Mouse (Mus musculus) forebrain, embryonic 11.5 days (tissue): Measurements from ENCODE around the gene Tspan7. TPM values are rescaled to one million over a fixed set of nuclear protein-coding genes. Genes with fewer than 3 reads are reported as not detected.
A peak's percentile ranks its signal among the peaks of the same experiment; 100 is the strongest.

Source experiments
- ATAC-seq: fragments of 200-750 bp; cut with Nextera tagmentation; replicated peaks from 2 replicates; pipeline ENCODE4 v1.8.0; 2017; ENCODE audit warnings: moderate TSS enrichment; ENCODE audit not compliant: low FRiP score
- DNase-seq: peaks from one replicate; pipeline ENCODE4 v3.0.0-alpha.2; 2017; ENCODE audit warnings: low spot score
- H3K27ac ChIP-seq: fragments of 300-500 bp; sonication (generic); 2 replicates; pipeline ENCODE4 v1.5.1; 2014; ENCODE audit warnings: low read depth, low read length
- H3K27me3 ChIP-seq: fragments of 300-500 bp; sonication (generic); 2 replicates; pipeline ENCODE4 v1.6.1; 2014; ENCODE audit warnings: mild to moderate bottlenecking, low read length, mixed read lengths; ENCODE audit not compliant: control insufficient read depth, insufficient read depth
- H3K36me3 ChIP-seq: fragments of 300-500 bp; sonication (generic); 2 replicates; pipeline ENCODE4 v1.6.1; 2014; ENCODE audit warnings: mild to moderate bottlenecking, low read length, moderate library complexity, mixed read lengths; ENCODE audit not compliant: control insufficient read depth, insufficient read depth
- H3K4me1 ChIP-seq: fragments of 300-500 bp; sonication (generic); replicated peaks from 2 replicates; pipeline ENCODE4 v1.6.1; 2014; ENCODE audit warnings: low read length, mixed read lengths; ENCODE audit not compliant: control insufficient read depth, insufficient read depth
- H3K4me2 ChIP-seq: fragments of 300-500 bp; sonication (generic); 2 replicates; pipeline ENCODE4 v1.6.1; 2014; ENCODE audit warnings: low read depth, mild to moderate bottlenecking, low read length, moderate library complexity, mixed read lengths; ENCODE audit not compliant: severe bottlenecking
- H3K4me3 ChIP-seq: fragments of 300-500 bp; sonication (generic); 2 replicates; pipeline ENCODE4 v1.5.1; 2014; ENCODE audit warnings: low read depth, low read length
- H3K9ac ChIP-seq: fragments of 300-500 bp; sonication (generic); 2 replicates; pipeline ENCODE4 v1.6.1; 2014; ENCODE audit warnings: low read length
- H3K9me3 ChIP-seq: fragments of 300-500 bp; sonication (generic); 2 replicates; pipeline ENCODE4 v1.6.1; 2016; ENCODE audit warnings: low read length, mixed read lengths; ENCODE audit not compliant: control insufficient read depth
- WGBS: fragments of 180-500 bp; shearing (Covaris S2); extraction: QIAGEN DNeasy Blood & Tissue Kit; methylation state at CpG from one replicate; pipeline ENCODE4 v1.1.7; 2014; 5-methylcytosine and 5-hydroxymethylcytosine counted together
- polyA plus RNA-seq: library from polyadenylated mRNA; unstranded; fragments of >200 nt; fragmentation: Nextera tagmentation; extraction: Ambion mirVana; gene quantifications from 2 replicates; pipeline ENCODE4 v1.2.1, GENCODE M21; 2014

Gene Tspan7
- 86.8 and 87.0 TPM in 2 replicates for polyA plus RNA-seq

GRCm38 (mm10) chrX:10484872-10485569, at the start of gene Tspan7:
Gene Tspan7 (plus strand): TSS chrX:10485158.
- peak; percentile 84 for DNase-seq
- peak; percentile 88 for ATAC-seq
- Histone ChIP-seq H3K27ac (no peak within 1 kb of the TSS), H3K4me1 (no peaks in the 10 kb centered on the region), H3K27me3 (no peaks in the 10 kb centered on the region), H3K9ac (peak within 1 kb of the TSS; percentile 48), H3K9me3 (no peaks in the 10 kb centered on the region), H3K4me3 (peak within 1 kb of the TSS; percentile 45), H3K4me2 (peak within 1 kb of the TSS; percentile 56), H3K36me3 (no peaks in the 10 kb centered on the region)
- WGBS: 17% methylated on average over 36 of the region's 41 CpGs

GRCm38 (mm10) chrX:10449323-10449980, 35.5 kb upstream of the Tspan7 start:
- WGBS: 80% methylated on average over 10 of the region's 10 CpGs
- H3K4me1 ChIP-seq: no peaks in the 10 kb centered on the region
- no peak overlapping the region for H3K27ac ChIP-seq
- H3K4me3 ChIP-seq: no peak overlapping the region
- H3K9me3 ChIP-seq: no peaks in the 10 kb centered on the region
- no peak overlapping the region for H3K4me2 ChIP-seq
- no peaks in the 10 kb centered on the region for H3K27me3 ChIP-seq
- DNase-seq (no peak), ATAC-seq (no peak)
- no peaks in the 10 kb centered on the region for H3K36me3 ChIP-seq
- H3K9ac ChIP-seq: no peak overlapping the region

GRCm38 (mm10) chrX:10450143-10451060, 34.6 kb upstream of the Tspan7 start:
- H3K4me2 ChIP-seq: no peak overlapping the region
- H3K9me3 ChIP-seq: no peaks in the 10 kb centered on the region
- no peaks in the 10 kb centered on the region for H3K36me3 ChIP-seq
- H3K9ac ChIP-seq: no peak overlapping the region
- H3K27ac ChIP-seq: no peak overlapping the region
- H3K4me3 ChIP-seq: no peak overlapping the region
- 29% methylated on average over 2 of the region's 2 CpGs for WGBS
- H3K4me1 ChIP-seq: no peaks in the 10 kb centered on the region
- H3K27me3 ChIP-seq: no peaks in the 10 kb centered on the region
- no peak for ATAC-seq
- no peak for DNase-seq

GRCm38 (mm10) chrX:10453798-10454197, 31.2 kb upstream of the Tspan7 start:
- Histone ChIP-seq H3K9ac (no peak overlapping the region), H3K4me1 (no peaks in the 10 kb centered on the region), H3K36me3 (no peaks in the 10 kb centered on the region), H3K27ac (no peak overlapping the region), H3K9me3 (no peaks in the 10 kb centered on the region), H3K4me3 (no peak overlapping the region), H3K27me3 (no peaks in the 10 kb centered on the region), H3K4me2 (no peak overlapping the region)
- ATAC-seq (no peak), DNase-seq (no peak)
- 54% methylated on average over 1 of the region's 1 CpGs for WGBS

GRCm38 (mm10) chrX:10457256-10457655, 27.7 kb upstream of the Tspan7 start:
- Histone ChIP-seq H3K27me3 (no peaks in the 10 kb centered on the region), H3K9ac (no peak overlapping the region), H3K9me3 (no peaks in the 10 kb centered on the region), H3K4me2 (no peak overlapping the region), H3K27ac (no peak overlapping the region), H3K4me1 (no peaks in the 10 kb centered on the region), H3K36me3 (no peaks in the 10 kb centered on the region), H3K4me3 (no peak overlapping the region)
- DNase-seq: no peak
- no peak for ATAC-seq
- 79% methylated on average over 3 of the region's 3 CpGs for WGBS

- no peak overlapping the region for H3K4me2 ChIP-seq
- no peaks in the 10 kb centered on the region for H3K36me3 ChIP-seq
- no peak for ATAC-seq
- H3K4me1 ChIP-seq: no peaks in the 10 kb centered on the region
- H3K9me3 ChIP-seq: no peaks in the 10 kb centered on the region
- no peak for DNase-seq
- no peak overlapping the region for H3K4me3 ChIP-seq
- no peaks in the 10 kb centered on the region for H3K27me3 ChIP-seq
- H3K9ac ChIP-seq: no peak overlapping the region
- H3K27ac ChIP-seq: no peak overlapping the region
- WGBS: 96% methylated on average over 1 of the region's 1 CpGs
These were observed 7.9 kb upstream of the Tspan7 start for GRCm38 (mm10) chrX:10477088-10477487.

GRCm38 (mm10) chrX:10479031-10479886, 5.7 kb upstream of the Tspan7 start:
- WGBS: 69% methylated on average over 10 of the region's 10 CpGs
- Histone ChIP-seq H3K4me3 (no peak overlapping the region), H3K36me3 (no peaks in the 10 kb centered on the region), H3K27ac (no peak overlapping the region), H3K27me3 (no peaks in the 10 kb centered on the region), H3K9me3 (no peaks in the 10 kb centered on the region), H3K9ac (no peak overlapping the region), H3K4me2 (no peak overlapping the region), H3K4me1 (no peaks in the 10 kb centered on the region)
- DNase-seq (no peak), ATAC-seq (no peak)

GRCm38 (mm10) chrX:10479943-10480342, 5.0 kb upstream of the Tspan7 start:
- no peaks in the 10 kb centered on the region for H3K36me3 ChIP-seq
- no peaks in the 10 kb centered on the region for H3K9me3 ChIP-seq
- H3K4me3 ChIP-seq: no peak overlapping the region
- no peaks in the 10 kb centered on the region for H3K27me3 ChIP-seq
- no peak overlapping the region for H3K4me2 ChIP-seq
- H3K4me1 ChIP-seq: no peaks in the 10 kb centered on the region
- DNase-seq: no peak
- H3K27ac ChIP-seq: no peak overlapping the region
- ATAC-seq: no peak
- 93% methylated on average over 4 of the region's 4 CpGs for WGBS
- H3K9ac ChIP-seq: no peak overlapping the region
